Mouse (Mus musculus) lung, postnatal 0 days (tissue): ENCODE data around the gene Mapk14.

Source experiments
- CTCF ChIP-seq: IDR thresholded peaks from 2 replicates; pipeline ENCODE4 v1.5.1; 2016; ENCODE audit warnings: antibody characterized with exemption, mild to moderate bottlenecking
- EP300 ChIP-seq: IDR thresholded peaks from 2 replicates; pipeline ENCODE4 v1.6.1; 2016; ENCODE audit warnings: antibody characterized with exemption, mild to moderate bottlenecking, control low read depth

- TF ChIP-seq CTCF (no peak), EP300 (peak; percentile 23; the same call in 1 of the 2 replicates)
These were observed 21.2 kb downstream of the Mapk14 start for GRCm38 (mm10) chr17:28712305-28712704.
